Mouse (Mus musculus): Measurements from ENCODE around the gene Rab8a. TPM values are rescaled to one million over a fixed set of nuclear protein-coding genes. Genes with fewer than 3 reads are reported as not detected.

Rab8a gene
- polyA plus RNA-seq, 1 experiment from 2014 or later = 90.5 TPM

- H3K9ac ChIP-seq (ENCODE audit: low read length) = no peak overlapping the region
- WGBS = 89% methylated on average over 3 of the region's 3 CpGs
Measured at GRCm38 (mm10) chr8:72151418-72152078, 9.5 kb upstream of the Rab8a start.

GRCm38 (mm10) chr8:72153382-72153781, 7.6 kb upstream of the Rab8a start:
- H3K36me3 ChIP-seq (ENCODE audit: control insufficient read depth, insufficient read depth, low read length) = no peaks in the 10 kb centered on the region; the same call in 1 of the 2 replicates
- H3K27me3 ChIP-seq (ENCODE audit: control insufficient read depth, insufficient read depth, low read length) = no peaks in the 10 kb centered on the region
- H3K9ac ChIP-seq (ENCODE audit: low read length) = no peak overlapping the region
- H3K4me2 ChIP-seq (ENCODE audit: low read depth, low read length, severe bottlenecking) = no peak overlapping the region
- H3K27ac ChIP-seq (ENCODE audit: low read depth, low read length) = no peak overlapping the region
- H3K4me1 ChIP-seq (replicated peaks; ENCODE audit: control insufficient read depth, insufficient read depth, low read length) = no peaks in the 10 kb centered on the region
- H3K4me3 ChIP-seq (ENCODE audit: low read depth, low read length) = no peak overlapping the region
- no peaks in the 10 kb centered on the region for H3K9me3 ChIP-seq (ENCODE audit: control insufficient read depth, low read length)
- no peak for DNase-seq (ENCODE audit: low spot score)
- ATAC-seq (replicated peaks; ENCODE audit: low FRiP score) = no peak

More at GRCm38 (mm10) chr8:72151418-72152078, 9.5 kb upstream of the Rab8a start:
- Histone ChIP-seq H3K4me3 (ENCODE audit: low read depth, low read length) (no peak overlapping the region), H3K27ac (ENCODE audit: low read depth, low read length) (no peak overlapping the region), H3K9me3 (ENCODE audit: control insufficient read depth, low read length) (no peaks in the 10 kb centered on the region), H3K36me3 (ENCODE audit: control insufficient read depth, insufficient read depth, low read length) (peaks cover 4% of the 10 kb centered on the region; the same call in 1 of the 2 replicates), H3K27me3 (ENCODE audit: control insufficient read depth, insufficient read depth, low read length) (no peaks in the 10 kb centered on the region), H3K4me1 (replicated peaks; ENCODE audit: control insufficient read depth, insufficient read depth, low read length) (no peaks in the 10 kb centered on the region), H3K4me2 (ENCODE audit: low read depth, low read length, severe bottlenecking) (no peak overlapping the region)
- ATAC-seq (replicated peaks; ENCODE audit: low FRiP score) (no peak), DNase-seq (ENCODE audit: low spot score) (no peak)

- WGBS = 88% methylated on average over 2 of the region's 2 CpGs
- H3K9ac ChIP-seq (ENCODE audit: low read length) = no peak overlapping the region
- H3K4me1 ChIP-seq (replicated peaks; ENCODE audit: control insufficient read depth, insufficient read depth, low read length) = peaks cover 9% of the 10 kb centered on the region; the same call in 1 of the 2 replicates
- ATAC-seq (replicated peaks; ENCODE audit: low FRiP score) = no peak
- no peak overlapping the region for H3K27ac ChIP-seq (ENCODE audit: low read depth, low read length)
- H3K4me2 ChIP-seq (ENCODE audit: low read depth, low read length, severe bottlenecking) = no peak overlapping the region
- H3K4me3 ChIP-seq (ENCODE audit: low read depth, low read length) = no peak overlapping the region
- no peak for DNase-seq (ENCODE audit: low spot score)
- no peaks in the 10 kb centered on the region for H3K27me3 ChIP-seq (ENCODE audit: control insufficient read depth, insufficient read depth, low read length)
- H3K36me3 ChIP-seq (ENCODE audit: control insufficient read depth, insufficient read depth, low read length) = no peaks in the 10 kb centered on the region
- no peaks in the 10 kb centered on the region; the same call in 1 of the 2 replicates for H3K9me3 ChIP-seq (ENCODE audit: control insufficient read depth, low read length)
Measured at GRCm38 (mm10) chr8:72158096-72158495, 2.9 kb upstream of the Rab8a start.

- Histone ChIP-seq H3K4me1 (replicated peaks; ENCODE audit: control insufficient read depth, insufficient read depth, low read length) (peaks cover 9% of the 10 kb centered on the region; the same call in 1 of the 2 replicates), H3K27me3 (ENCODE audit: control insufficient read depth, insufficient read depth, low read length) (no peaks in the 10 kb centered on the region), H3K9ac (ENCODE audit: low read length) (no peak overlapping the region), H3K27ac (ENCODE audit: low read depth, low read length) (no peak overlapping the region), H3K36me3 (ENCODE audit: control insufficient read depth, insufficient read depth, low read length) (no peaks in the 10 kb centered on the region), H3K4me2 (ENCODE audit: low read depth, low read length, severe bottlenecking) (no peak overlapping the region), H3K9me3 (ENCODE audit: control insufficient read depth, low read length) (no peaks in the 10 kb centered on the region; the same call in 1 of the 2 replicates), H3K4me3 (ENCODE audit: low read depth, low read length) (no peak overlapping the region)
- WGBS = 84% methylated on average over 3 of the region's 3 CpGs
- ATAC-seq (replicated peaks; ENCODE audit: low FRiP score) = no peak
- no peak for DNase-seq (ENCODE audit: low spot score)
Measured at GRCm38 (mm10) chr8:72158726-72159125, 2.3 kb upstream of the Rab8a start.

- H3K27me3 ChIP-seq (ENCODE audit: control insufficient read depth, insufficient read depth, low read length) = no peaks in the 10 kb centered on the region
- H3K4me3 ChIP-seq (ENCODE audit: low read depth, low read length) = peak overlapping the region; percentile 31; the same call in 1 of the 2 replicates
- H3K9ac ChIP-seq (ENCODE audit: low read length) = peak overlapping the region; percentile 52
- peak overlapping the region; percentile 55; the same call in 1 of the 2 replicates for H3K4me2 ChIP-seq (ENCODE audit: low read depth, low read length, severe bottlenecking)
- peaks cover 9% of the 10 kb centered on the region; the same call in 1 of the 2 replicates for H3K4me1 ChIP-seq (replicated peaks; ENCODE audit: control insufficient read depth, insufficient read depth, low read length)
- ATAC-seq (replicated peaks; ENCODE audit: low FRiP score) (no peak), DNase-seq (ENCODE audit: low spot score) (no peak)
- WGBS = 73% methylated on average over 3 of the region's 3 CpGs
- H3K27ac ChIP-seq (ENCODE audit: low read depth, low read length) = no peak overlapping the region
- no peaks in the 10 kb centered on the region; the same call in 1 of the 2 replicates for H3K9me3 ChIP-seq (ENCODE audit: control insufficient read depth, low read length)
- H3K36me3 ChIP-seq (ENCODE audit: control insufficient read depth, insufficient read depth, low read length) = no peaks in the 10 kb centered on the region
Measured at GRCm38 (mm10) chr8:72160007-72160406, 993 bp upstream of the Rab8a start.

GRCm38 (mm10) chr8:72162821-72163220, 1.8 kb downstream of the Rab8a start:
- DNase-seq (ENCODE audit: low spot score) = no peak
- Histone ChIP-seq H3K9me3 (ENCODE audit: control insufficient read depth, low read length) (no peaks in the 10 kb centered on the region; the same call in 1 of the 2 replicates), H3K4me2 (ENCODE audit: low read depth, low read length, severe bottlenecking) (no peak overlapping the region), H3K4me1 (replicated peaks; ENCODE audit: control insufficient read depth, insufficient read depth, low read length) (peaks cover 9% of the 10 kb centered on the region; the same call in 1 of the 2 replicates), H3K4me3 (ENCODE audit: low read depth, low read length) (no peak overlapping the region), H3K27ac (ENCODE audit: low read depth, low read length) (no peak overlapping the region), H3K9ac (ENCODE audit: low read length) (no peak overlapping the region), H3K36me3 (ENCODE audit: control insufficient read depth, insufficient read depth, low read length) (no peaks in the 10 kb centered on the region), H3K27me3 (ENCODE audit: control insufficient read depth, insufficient read depth, low read length) (no peaks in the 10 kb centered on the region)
- no peak for ATAC-seq (replicated peaks; ENCODE audit: low FRiP score)

GRCm38 (mm10) chr8:72169098-72169668, 8.2 kb downstream of the Rab8a start:
- no peak overlapping the region for H3K4me3 ChIP-seq (ENCODE audit: low read depth, low read length)
- no peaks in the 10 kb centered on the region for H3K27me3 ChIP-seq (ENCODE audit: control insufficient read depth, insufficient read depth, low read length)
- no peaks in the 10 kb centered on the region for H3K4me1 ChIP-seq (replicated peaks; ENCODE audit: control insufficient read depth, insufficient read depth, low read length)
- ATAC-seq (replicated peaks; ENCODE audit: low FRiP score) = no peak
- no peaks in the 10 kb centered on the region for H3K9me3 ChIP-seq (ENCODE audit: control insufficient read depth, low read length)
- peaks cover 12% of the 10 kb centered on the region; the same call in 1 of the 2 replicates for H3K36me3 ChIP-seq (ENCODE audit: control insufficient read depth, insufficient read depth, low read length)
- H3K27ac ChIP-seq (ENCODE audit: low read depth, low read length) = no peak overlapping the region
- no peak overlapping the region for H3K4me2 ChIP-seq (ENCODE audit: low read depth, low read length, severe bottlenecking)
- DNase-seq (ENCODE audit: low spot score) = no peak
- no peak overlapping the region for H3K9ac ChIP-seq (ENCODE audit: low read length)
- WGBS = 86% methylated on average over 3 of the region's 3 CpGs

- no peak overlapping the region for H3K4me3 ChIP-seq (ENCODE audit: low read depth, low read length)
- ATAC-seq (replicated peaks; ENCODE audit: low FRiP score) (no peak), DNase-seq (ENCODE audit: low spot score) (no peak)
- H3K9me3 ChIP-seq (ENCODE audit: control insufficient read depth, low read length) = no peaks in the 10 kb centered on the region
- H3K4me2 ChIP-seq (ENCODE audit: low read depth, low read length, severe bottlenecking) = no peak overlapping the region
- H3K9ac ChIP-seq (ENCODE audit: low read length) = no peak overlapping the region
- no peaks in the 10 kb centered on the region for H3K27me3 ChIP-seq (ENCODE audit: control insufficient read depth, insufficient read depth, low read length)
- WGBS = 85% methylated on average over 3 of the region's 3 CpGs
- no peaks in the 10 kb centered on the region for H3K4me1 ChIP-seq (replicated peaks; ENCODE audit: control insufficient read depth, insufficient read depth, low read length)
- peaks cover 12% of the 10 kb centered on the region; the same call in 1 of the 2 replicates for H3K36me3 ChIP-seq (ENCODE audit: control insufficient read depth, insufficient read depth, low read length)
- no peak overlapping the region for H3K27ac ChIP-seq (ENCODE audit: low read depth, low read length)
Measured at GRCm38 (mm10) chr8:72169681-72170249, 8.8 kb downstream of the Rab8a start.
